Mouse (Mus musculus) kidney, adult 2 months (tissue): ENCODE measurements around the gene Snx17. TPM values are rescaled to one million over a fixed set of nuclear protein-coding genes. Genes with fewer than 3 reads are reported as not detected.

ENCODE experiments used
- DNase-seq: peaks from one replicate; pipeline ENCODE4 v3.0.0; 2021
- H3K27ac ChIP-seq: fragments of 200-500 bp; 2 replicates; pipeline ENCODE4 v1.5.1; 2012; ENCODE audit warnings: low read depth, low read length, control low read depth, inconsistent platforms; ENCODE audit not compliant: insufficient read depth
- H3K27me3 ChIP-seq: fragments of 200-500 bp; replicated peaks from 2 replicates; pipeline ENCODE4 v1.6.1; 2012; ENCODE audit warnings: mild to moderate bottlenecking, moderate library complexity, low read length, inconsistent platforms; ENCODE audit not compliant: control insufficient read depth, insufficient read depth
- H3K36me3 ChIP-seq: fragments of 200-500 bp; 2 replicates; pipeline ENCODE4 v1.6.1; 2012; ENCODE audit warnings: mild to moderate bottlenecking, moderate library complexity, low read length, inconsistent platforms; ENCODE audit not compliant: control insufficient read depth, insufficient read depth
- H3K4me1 ChIP-seq: fragments of 200-500 bp; 2 replicates; pipeline ENCODE4 v1.6.1; 2011; ENCODE audit warnings: low read length; ENCODE audit not compliant: control insufficient read depth, insufficient read depth
- H3K4me3 ChIP-seq: fragments of 200-500 bp; 2 replicates; pipeline ENCODE4 v1.5.1; 2011; ENCODE audit warnings: mild to moderate bottlenecking, low read depth, low read length, control low read depth; ENCODE audit not compliant: insufficient read depth
- CTCF ChIP-seq: fragments of 200-500 bp; conservative IDR thresholded peaks from 2 replicates; pipeline ENCODE4 v1.5.1; 2011; ENCODE audit warnings: low read depth, mild to moderate bottlenecking, control low read depth, low read length, moderate library complexity, mixed read lengths; ENCODE audit not compliant: insufficient read depth, insufficient read length
- POLR2A ChIP-seq: fragments of 200-500 bp; IDR thresholded peaks from one replicate; pipeline ENCODE4 v1.6.1; 2011; ENCODE audit warnings: low read depth, low read length, control low read depth
- WGBS: fragments of 180-500 bp; shearing (Covaris S2); methylation state at CpG from one replicate; pipeline ENCODE4 v1.1.7; 2018; 5-methylcytosine and 5-hydroxymethylcytosine counted together
- polyA plus RNA-seq: library from polyadenylated mRNA; depleted of rRNA; stranded (reverse); fragments of >200 nt; gene quantifications from 2 replicates; pipeline ENCODE4 v1.2.3, GENCODE M21; 2012; rRNA removed

Gene Snx17
- polyA plus RNA-seq, 1 experiment = 94.1 TPM

DNA sequence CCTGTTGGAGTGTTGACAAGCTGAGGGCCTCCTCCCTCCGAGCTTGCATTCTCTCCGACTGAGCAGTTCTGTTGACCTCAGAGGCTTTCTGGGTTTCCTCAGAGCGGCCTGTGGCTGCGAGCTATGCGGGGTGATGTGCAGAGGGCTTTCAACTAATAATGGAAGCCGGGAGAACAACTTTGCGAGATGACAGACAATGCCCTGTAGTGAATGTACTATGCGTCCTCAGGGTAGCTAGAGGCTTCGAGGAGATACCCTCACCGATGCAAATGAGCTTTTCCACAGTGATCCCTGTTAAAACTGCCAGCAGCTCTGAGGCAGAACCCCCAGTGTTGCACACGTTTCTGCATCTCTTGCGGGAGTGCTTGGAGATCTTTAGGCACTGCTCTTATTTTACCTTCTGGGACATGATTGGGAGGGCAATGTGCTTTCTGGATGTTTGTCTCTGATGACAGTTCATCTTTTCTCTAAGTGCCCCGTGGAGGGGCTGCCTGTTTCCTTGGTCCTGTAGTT lies 48.6 kb downstream of the Snx17 start:
- Histone ChIP-seq H3K27ac (peak overlapping the region; percentile 29; the same call in 1 of the 2 replicates), H3K36me3 (peaks cover 4% of the 10 kb centered on the region; the same call in 1 of the 2 replicates), H3K4me1 (peaks cover 7% of the 10 kb centered on the region; the same call in 1 of the 2 replicates), H3K27me3 (no peaks in the 10 kb centered on the region), H3K4me3 (peak overlapping the region; percentile 91)
- DNase-seq = no peak
- under 1% methylated on average over 13 of the region's 13 CpGs for WGBS
- no peak for TF ChIP-seq POLR2A
- TF ChIP-seq CTCF = no peak

DNA sequence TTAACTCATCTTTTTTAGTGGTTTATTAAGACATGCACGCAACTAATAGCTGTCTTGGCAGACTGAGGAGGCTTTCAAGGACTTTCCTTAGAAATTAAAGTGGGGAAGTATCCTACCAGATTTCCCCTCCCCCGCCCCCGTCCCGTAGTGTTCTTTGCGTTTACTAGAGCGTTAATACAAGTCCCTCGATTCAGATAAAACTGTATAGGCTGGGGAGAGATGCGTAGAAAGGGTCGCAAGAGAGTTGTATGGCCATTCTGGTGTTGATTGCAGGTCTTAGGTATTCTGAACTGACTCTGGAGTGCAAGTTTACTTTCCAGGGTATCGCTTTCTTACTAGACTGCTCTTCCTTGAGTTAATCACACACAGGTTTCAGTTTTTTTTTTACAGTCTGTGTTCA lies 49.2 kb downstream of the Snx17 start:
- WGBS = 8% methylated on average over 10 of the region's 10 CpGs
- Histone ChIP-seq H3K27me3 (no peaks in the 10 kb centered on the region), H3K4me1 (peaks cover 7% of the 10 kb centered on the region; the same call in 1 of the 2 replicates), H3K27ac (no peak overlapping the region), H3K4me3 (no peak overlapping the region), H3K36me3 (peaks cover 4% of the 10 kb centered on the region; the same call in 1 of the 2 replicates)
- no peak for TF ChIP-seq CTCF
- TF ChIP-seq POLR2A = no peak
- no peak for DNase-seq

Other genes starting within 250 kb of the Snx17 start
- gene Cgref1, start 247.6 kb upstream of the Snx17 start, polyA plus RNA-seq = 387 and 411 TPM in 2 replicates
- 346 and 372 TPM in 2 replicates for gene Preb, start 232.9 kb upstream of the Snx17 start, polyA plus RNA-seq
- 0.16 and 0.22 TPM in 2 replicates for gene Tcf23, start 224.6 kb upstream of the Snx17 start, polyA plus RNA-seq
- gene Atraid, start 144.9 kb upstream of the Snx17 start, polyA plus RNA-seq = 295 and 320 TPM in 2 replicates
- 81.5 and 121 TPM in 2 replicates for gene Slc5a6, start 144.3 kb upstream of the Snx17 start, polyA plus RNA-seq
- gene Cad, start 138.4 kb upstream of the Snx17 start, polyA plus RNA-seq = 12.4 and 14.2 TPM in 2 replicates
- gene Dnajc5g, start 86.9 kb upstream of the Snx17 start, polyA plus RNA-seq = not detected in 2 replicates
- 0.14 and 0.24 TPM in 2 replicates for gene Slc30a3, start 85.0 kb upstream of the Snx17 start, polyA plus RNA-seq
- 0.05 and 3.9 TPM in 2 replicates for gene Trim54, start 76.5 kb upstream of the Snx17 start, polyA plus RNA-seq
- not detected in 2 replicates for gene Ucn, start 54.4 kb upstream of the Snx17 start, polyA plus RNA-seq
- 212 and 233 TPM in 2 replicates for gene Mpv17, start 39.0 kb upstream of the Snx17 start, polyA plus RNA-seq
- gene Gm29609, start 13.3 kb upstream of the Snx17 start, polyA plus RNA-seq = 1.6 and 2.1 TPM in 2 replicates
- gene Gtf3c2, start 13.1 kb upstream of the Snx17 start, polyA plus RNA-seq = 47.8 and 49.2 TPM in 2 replicates
- 54.1 and 61.0 TPM in 2 replicates for gene Eif2b4, start 203 bp downstream of the Snx17 start, polyA plus RNA-seq
- gene Zfp513, start 9.1 kb downstream of the Snx17 start, polyA plus RNA-seq = 22.9 and 29.8 TPM in 2 replicates
- gene Ppm1g, start 27.5 kb downstream of the Snx17 start, polyA plus RNA-seq = 41.1 and 43.2 TPM in 2 replicates
- gene Nrbp1, start 47.6 kb downstream of the Snx17 start, polyA plus RNA-seq = 126 and 130 TPM in 2 replicates
- gene Gm9970, start 48.0 kb downstream of the Snx17 start, polyA plus RNA-seq = 0.45 and 0.96 TPM in 2 replicates
- gene Krtcap3, start 58.5 kb downstream of the Snx17 start, polyA plus RNA-seq = 19.7 and 23.6 TPM in 2 replicates
- gene Ift172, start 97.9 kb downstream of the Snx17 start, polyA plus RNA-seq = 33.2 and 34.2 TPM in 2 replicates
- gene Fndc4, start 102.9 kb downstream of the Snx17 start, polyA plus RNA-seq = 8.8 and 14.0 TPM in 2 replicates
- gene Gckr, start 104.2 kb downstream of the Snx17 start, polyA plus RNA-seq = 0.09 and 0.38 TPM in 2 replicates